In genomic region chr7:43495343-43496021, GRCm38 (mm10) we compare ENCODE assay signal across 10 mouse cellular contexts. TPM values are rescaled to one million over a fixed set of nuclear protein-coding genes. Genes with fewer than 3 reads are reported as not detected.
DNase-seq lines count a peak whose midpoint lies in the region; ATAC-seq and TF ChIP-seq lines count a peak whose summit lies in the region.
"Had no signal": no experiment of that assay in that cellular context is flagged by ENCODE, and none has a peak within 500 bp of the region (broad histone marks: within the 10 kb centered on the region; RNA-seq: fewer than 3 reads in every experiment).

No protein-coding gene starts in this region.

- TF ChIP-seq CTCF in testis, adult 2 months (IDR thresholded peaks at IDR 0.05; ENCODE audit: control insufficient read depth, insufficient read depth, insufficient replicate concordance, low read depth, low read length) = peak; percentile 42; the same call in 1 of the 2 replicates
- TF ChIP-seq CTCF in bone marrow macrophage, adult 2 months (IDR thresholded peaks at IDR 0.05; ENCODE audit: low read depth, low read length) = peak; percentile 64

- no peaks in the 10 kb centered on the region for H3K36me3 ChIP-seq in testis, adult 2 months (ENCODE audit: control insufficient read depth, insufficient read depth, low read length)
- H3K36me3 ChIP-seq in forebrain, embryonic 13.5 days (ENCODE audit: poor library complexity, severe bottlenecking) = no peaks in the 10 kb centered on the region
- no peaks in the 10 kb centered on the region for H3K36me3 ChIP-seq in kidney, embryonic 15.5 days
- H3K36me3 ChIP-seq: embryonic facial prominence, embryonic 13.5 days; lung, embryonic 15.5 days had no signal

- DNase-seq in testis, postnatal 10 days (ENCODE audit: low spot score) = no peak
- DNase-seq in lung, postnatal 14 days = peak; percentile 32
- DNase-seq in right cerebral cortex, postnatal 36 days (ENCODE audit: low spot score in 2 of 2) = peak; percentile 49 to 50
- DNase-seq in gastrocnemius, postnatal 10 days = no peak

- 11% methylated on average over 21 of the region's 21 CpGs for WGBS in forebrain, embryonic 13.5 days
- WGBS in kidney, embryonic 15.5 days = 11% methylated on average over 21 of the region's 21 CpGs

- no peak overlapping the region for H3K4me2 ChIP-seq in forebrain, embryonic 13.5 days
- peak overlapping the region; percentile 31; the same call in 1 of the 2 replicates for H3K4me2 ChIP-seq in kidney, embryonic 15.5 days
- H3K4me2 ChIP-seq: embryonic facial prominence, embryonic 13.5 days; lung, embryonic 15.5 days had no signal

- no peaks in the 10 kb centered on the region for H3K9me3 ChIP-seq in forebrain, embryonic 13.5 days (replicated peaks)
- no peaks in the 10 kb centered on the region for H3K9me3 ChIP-seq in kidney, embryonic 15.5 days (replicated peaks)
- H3K9me3 ChIP-seq: embryonic facial prominence, embryonic 13.5 days; lung, embryonic 15.5 days had no signal

- no peak for TF ChIP-seq POLR2A in testis, adult 2 months (IDR thresholded peaks at IDR 0.05; ENCODE audit: control insufficient read depth, low read depth, low read length)
- TF ChIP-seq POLR2A in bone marrow macrophage, adult 2 months (IDR thresholded peaks at IDR 0.05; ENCODE audit: borderline replicate concordance, low read depth, low read length) = no peak

- ATAC-seq in forebrain, embryonic 13.5 days = peak; percentile 82
- ATAC-seq in kidney, embryonic 15.5 days (replicated peaks; ENCODE audit: low FRiP score) = peak; percentile 63; the same call in 1 of the 2 replicates

- H3K4me3 ChIP-seq in testis, adult 2 months (ENCODE audit: control insufficient read depth, low read depth, low read length) = no peak overlapping the region
- H3K4me3 ChIP-seq in bone marrow macrophage, adult 2 months (ENCODE audit: insufficient read depth, low read length) = no peak overlapping the region
- H3K4me3 ChIP-seq in forebrain, embryonic 13.5 days = no peak overlapping the region
- H3K4me3 ChIP-seq in kidney, embryonic 15.5 days (replicated peaks) = no peak overlapping the region
- H3K4me3 ChIP-seq: embryonic facial prominence, embryonic 13.5 days; lung, embryonic 15.5 days had no signal

- no peak overlapping the region for H3K27ac ChIP-seq in testis, adult 2 months (ENCODE audit: control insufficient read depth, insufficient read depth, low read depth, low read length)
- H3K27ac ChIP-seq in bone marrow macrophage, adult 2 months (ENCODE audit: insufficient read depth, low read depth, low read length) = no peak overlapping the region
- no peak overlapping the region for H3K27ac ChIP-seq in forebrain, embryonic 13.5 days
- no peak overlapping the region for H3K27ac ChIP-seq in kidney, embryonic 15.5 days
- H3K27ac ChIP-seq: embryonic facial prominence, embryonic 13.5 days; lung, embryonic 15.5 days had no signal

- H3K4me1 ChIP-seq in testis, adult 2 months (ENCODE audit: control insufficient read depth, insufficient read depth, low read length) = peaks cover 9% of the 10 kb centered on the region
- peaks cover 5% of the 10 kb centered on the region; the same call in 1 of the 2 replicates for H3K4me1 ChIP-seq in bone marrow macrophage, adult 2 months (ENCODE audit: control insufficient read depth, insufficient read depth, low read length)
- peaks cover 4% of the 10 kb centered on the region; the same call in 1 of the 2 replicates for H3K4me1 ChIP-seq in forebrain, embryonic 13.5 days
- H3K4me1 ChIP-seq in kidney, embryonic 15.5 days = no peaks in the 10 kb centered on the region
- H3K4me1 ChIP-seq: lung, embryonic 15.5 days had no signal

- no peak overlapping the region for H3K9ac ChIP-seq in forebrain, embryonic 13.5 days
- H3K9ac ChIP-seq in kidney, embryonic 15.5 days = no peak overlapping the region
- H3K9ac ChIP-seq: embryonic facial prominence, embryonic 13.5 days; lung, embryonic 15.5 days had no signal

- H3K27me3 ChIP-seq in testis, adult 2 months (ENCODE audit: control insufficient read depth, insufficient read depth, low read length) = no peaks in the 10 kb centered on the region
- peaks cover 3% of the 10 kb centered on the region; the same call in 1 of the 2 replicates for H3K27me3 ChIP-seq in forebrain, embryonic 13.5 days
- H3K27me3 ChIP-seq in kidney, embryonic 15.5 days = peaks cover 29% of the 10 kb centered on the region; the same call in 1 of the 2 replicates
- H3K27me3 ChIP-seq: lung, embryonic 15.5 days had no signal

RNA-seq across cellular contexts. Expression of gene Iglon5, which starts 5.6 kb away (rescaled TPM):
- 7.4 and 8.1 TPM in 2 replicates for polyA plus RNA-seq in testis, adult 2 months (2012; rRNA removed)
- polyA plus RNA-seq in bone marrow macrophage, adult 2 months (2012; ENCODE audit: insufficient read depth, insufficient read length, missing spikeins) = not detected in 2 replicates
- 3.7 and 4.9 TPM in 2 replicates for polyA plus RNA-seq in forebrain, embryonic 13.5 days (2015; fragmentation: Nextera tagmentation; extraction: Ambion mirVana)
- polyA plus RNA-seq in kidney, embryonic 15.5 days (2015; fragmentation: Nextera tagmentation; extraction: Ambion mirVana) = 0.40 and 0.45 TPM in 2 replicates
- 1 to 10 TPM; 1.2 to 1.3 TPM for total RNA-seq in gastrocnemius, postnatal 10 days (2021)

RNA-seq across cellular contexts. Expression of gene 4931406B18Rik, which starts 10.3 kb away (rescaled TPM):
- 12.4 and 13.8 TPM in 2 replicates for polyA plus RNA-seq in testis, adult 2 months (2012; rRNA removed)
- polyA plus RNA-seq in bone marrow macrophage, adult 2 months (2012; ENCODE audit: insufficient read depth, insufficient read length, missing spikeins) = not detected in 2 replicates
- not detected in 2 replicates for polyA plus RNA-seq in forebrain, embryonic 13.5 days (2015; fragmentation: Nextera tagmentation; extraction: Ambion mirVana)
- polyA plus RNA-seq in kidney, embryonic 15.5 days (2015; fragmentation: Nextera tagmentation; extraction: Ambion mirVana) = not detected in 2 replicates
- total RNA-seq in gastrocnemius, postnatal 10 days (2021) = not detected
- polyA plus RNA-seq: embryonic facial prominence, embryonic 13.5 days; lung, embryonic 15.5 days had no signal

RNA-seq across cellular contexts. Expression of gene Vsig10l, which starts 32.5 kb away (rescaled TPM):
- polyA plus RNA-seq in testis, adult 2 months (2012; rRNA removed) = 10.9 and 12.9 TPM in 2 replicates
- 4.5 and 4.9 TPM in 2 replicates for polyA plus RNA-seq in bone marrow macrophage, adult 2 months (2012; ENCODE audit: insufficient read depth, insufficient read length, missing spikeins)
- 4.2 and 4.9 TPM in 2 replicates for polyA plus RNA-seq in forebrain, embryonic 13.5 days (2015; fragmentation: Nextera tagmentation; extraction: Ambion mirVana)
- polyA plus RNA-seq in kidney, embryonic 15.5 days (2015; fragmentation: Nextera tagmentation; extraction: Ambion mirVana) = 4.6 and 5.4 TPM in 2 replicates
- total RNA-seq in gastrocnemius, postnatal 10 days (2021) = 1 to 10 TPM; 1.4 to 3.8 TPM

RNA-seq across cellular contexts. Expression of gene Cd33, which starts 48.7 kb away (rescaled TPM):
- 7.5 and 8.1 TPM in 2 replicates for polyA plus RNA-seq in testis, adult 2 months (2012; rRNA removed)
- polyA plus RNA-seq in bone marrow macrophage, adult 2 months (2012; ENCODE audit: insufficient read depth, insufficient read length, missing spikeins) = 54.9 and 67.4 TPM in 2 replicates
- polyA plus RNA-seq in forebrain, embryonic 13.5 days (2015; fragmentation: Nextera tagmentation; extraction: Ambion mirVana) = 0.57 and 1.5 TPM in 2 replicates
- polyA plus RNA-seq in kidney, embryonic 15.5 days (2015; fragmentation: Nextera tagmentation; extraction: Ambion mirVana) = 0.75 and 1.1 TPM in 2 replicates
- 1 to 10 TPM; 3.1 to 3.9 TPM for total RNA-seq in gastrocnemius, postnatal 10 days (2021)

RNA-seq across cellular contexts. Expression of gene Gm45233, which starts 51.6 kb away (rescaled TPM):
- polyA plus RNA-seq in testis, adult 2 months (2012; rRNA removed) = 5.4 and 7.5 TPM in 2 replicates
- not detected in 2 replicates for polyA plus RNA-seq in bone marrow macrophage, adult 2 months (2012; ENCODE audit: insufficient read depth, insufficient read length, missing spikeins)
- polyA plus RNA-seq in forebrain, embryonic 13.5 days (2015; fragmentation: Nextera tagmentation; extraction: Ambion mirVana) = 0.26 and 0.47 TPM in 2 replicates
- polyA plus RNA-seq in kidney, embryonic 15.5 days (2015; fragmentation: Nextera tagmentation; extraction: Ambion mirVana) = 0.35 and 0.66 TPM in 2 replicates
- total RNA-seq in gastrocnemius, postnatal 10 days (2021) = 1 to 10 TPM in 1 of 2 experiments, under 1 TPM in 1; 0.66 to 1.2 TPM

Comparison
In these comparisons a context has a peak if more than half of its experiments do, and no peak if none do; other contexts are left out.
1. DNase-seq: peak in lung, postnatal 14 days (single experiment) and right cerebral cortex, postnatal 36 days (2 of 2); none in testis, postnatal 10 days (single experiment) and gastrocnemius, postnatal 10 days (single experiment).
2. RNA of gene 4931406B18Rik, which starts 10.3 kb away (polyA plus RNA-seq): 12.4 to 13.8 TPM in testis, adult 2 months; not detected in bone marrow macrophage, adult 2 months, not detected in forebrain, embryonic 13.5 days and not detected in kidney, embryonic 15.5 days; every median in the first group is over 10 times any median in the second.